In the genomic region with DNA sequence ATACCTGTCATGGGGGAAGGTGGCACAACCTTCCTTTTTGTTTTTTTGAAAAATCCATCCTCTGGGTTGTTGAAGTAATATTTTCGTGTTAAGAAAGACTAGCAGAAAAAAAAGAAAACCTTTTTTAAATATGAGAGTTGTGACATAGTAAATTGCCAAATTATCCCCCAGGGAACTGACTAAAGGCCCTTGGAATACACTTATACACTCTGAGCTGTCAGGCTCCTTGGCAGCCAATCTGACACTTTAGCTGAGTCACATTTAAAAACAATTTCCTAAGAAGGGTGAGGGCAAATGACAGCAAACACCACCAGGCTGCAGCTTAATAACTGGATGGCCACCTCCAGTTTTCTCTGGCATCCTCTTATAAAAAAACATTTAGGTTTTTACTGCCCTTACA, we compare ENCODE assay signal across 23 mouse cellular contexts. TPM values are rescaled to one million over a fixed set of nuclear protein-coding genes. Genes with fewer than 3 reads are reported as not detected.
DNase-seq lines count a peak whose midpoint lies in the region; ATAC-seq and TF ChIP-seq lines count a peak whose summit lies in the region.
"Had no signal": no experiment of that assay in that cellular context is flagged by ENCODE, and none has a peak within 500 bp of the region (broad histone marks: within the 10 kb centered on the region; RNA-seq: fewer than 3 reads in every experiment).

No protein-coding gene starts in this region.

- ATAC-seq in erythroblast, adult 5-6 weeks (replicated peaks; ENCODE audit: low FRiP score, poor library complexity, severe bottlenecking), result no peak
- no peak for ATAC-seq in forebrain, embryonic 16.5 days
- ATAC-seq: activated CD4-positive, CD25-positive, alpha-beta regulatory T cell, adult 4 months; forebrain, embryonic 13.5 days; intestine, postnatal 0 days; Patski had no signal

- peaks cover 13% of the 10 kb centered on the region for H3K79me3 ChIP-seq in C2C12 (ENCODE audit: low read depth)

- no peaks in the 10 kb centered on the region for H3K9me3 ChIP-seq in forebrain, embryonic 16.5 days (ENCODE audit: control insufficient read depth, low read length)
- H3K9me3 ChIP-seq: embryonic facial prominence, embryonic 13.5 days; forebrain, embryonic 13.5 days; heart, embryonic 13.5 days; hindbrain, embryonic 15.5 days had no signal

- no peak for DNase-seq in gastrocnemius, adult 2 months
- DNase-seq in gastrocnemius, postnatal 36 days, result no peak
- DNase-seq in fat pad, adult 2 months (ENCODE audit: extremely low read depth, low read depth, low spot score), result peak; percentile 96
- no peak for DNase-seq in right cerebral cortex, adult 2 months (ENCODE audit: low spot score in 2 of 2)
- DNase-seq: adrenal gland, adult 8-10 months; B cell, adult 2 months; cerebellum, adult 11-12 months; cerebellum, adult 9-11 months; cerebellum, postnatal 36 days; gastrocnemius, postnatal 14 days; heart, adult 11 months; heart, postnatal 36 days; kidney, adult 9 months had no signal

- H3K9ac ChIP-seq in forebrain, embryonic 16.5 days (replicated peaks; ENCODE audit: low read depth, low read length), result no peak overlapping the region
- H3K9ac ChIP-seq: embryonic facial prominence, embryonic 13.5 days; forebrain, embryonic 13.5 days; heart, embryonic 13.5 days; hindbrain, embryonic 15.5 days had no signal

- intact Hi-C loops in gastrocnemius, adult 2 months (cut with DNase I), result loop anchor here (5.0 kb wide), 1 partner anchor 40 kb away; a partner anchor contains a TSS
- intact Hi-C loops in gastrocnemius, postnatal 36 days (cut with DNase I), result no loop called here

- no peak overlapping the region for H3K4me3 ChIP-seq in gastrocnemius, adult 2 months
- no peak overlapping the region for H3K4me3 ChIP-seq in C2C12 (ENCODE audit: insufficient read depth, poor library complexity, severe bottlenecking)
- H3K4me3 ChIP-seq in forebrain, embryonic 16.5 days (replicated peaks; ENCODE audit: low read length), result no peak overlapping the region
- H3K4me3 ChIP-seq: embryonic facial prominence, embryonic 13.5 days; forebrain, embryonic 13.5 days; heart, embryonic 13.5 days; hindbrain, embryonic 15.5 days had no signal

- H3K4me2 ChIP-seq in forebrain, embryonic 16.5 days (ENCODE audit: low read length), result no peak overlapping the region
- H3K4me2 ChIP-seq: embryonic facial prominence, embryonic 13.5 days; forebrain, embryonic 13.5 days; heart, embryonic 13.5 days; hindbrain, embryonic 15.5 days had no signal

- peaks cover 47% of the 10 kb centered on the region for H3K36me3 ChIP-seq in C2C12 (ENCODE audit: control insufficient read depth, insufficient read depth)
- H3K36me3 ChIP-seq in forebrain, embryonic 16.5 days (ENCODE audit: control insufficient read depth, insufficient read depth), result peaks cover 29% of the 10 kb centered on the region

- peaks cover 46% of the 10 kb centered on the region for H3K79me2 ChIP-seq in C2C12 (ENCODE audit: control insufficient read depth, insufficient read depth)

- WGBS in forebrain, embryonic 16.5 days, result 97% methylated on average over 1 of the region's 1 CpGs

- no peak for TF ChIP-seq CTCF in gastrocnemius, adult 2 months (IDR thresholded peaks at IDR 0.05)
- TF ChIP-seq CTCF in C2C12 (IDR thresholded peaks at IDR 0.05; ENCODE audit: control insufficient read depth, insufficient read depth, insufficient read length), result no peak

- no peaks in the 10 kb centered on the region for H3K4me1 ChIP-seq in forebrain, embryonic 16.5 days (replicated peaks; ENCODE audit: control insufficient read depth, insufficient read depth, low read length)
- H3K4me1 ChIP-seq: embryonic facial prominence, embryonic 13.5 days; forebrain, embryonic 13.5 days; heart, embryonic 13.5 days; hindbrain, embryonic 15.5 days had no signal

- peak overlapping the region; percentile 80 for H3K27ac ChIP-seq in gastrocnemius, adult 2 months
- no peak overlapping the region for H3K27ac ChIP-seq in forebrain, embryonic 16.5 days (ENCODE audit: low read length)
- H3K27ac ChIP-seq: embryonic facial prominence, embryonic 13.5 days; forebrain, embryonic 13.5 days; heart, embryonic 13.5 days; hindbrain, embryonic 15.5 days had no signal

- H3ac ChIP-seq in C2C12 (ENCODE audit: control insufficient read depth, insufficient read length, low read depth), result no peak overlapping the region

- no peaks in the 10 kb centered on the region for H3K27me3 ChIP-seq in C2C12 (ENCODE audit: control insufficient read depth, insufficient read depth, insufficient read length)
- no peaks in the 10 kb centered on the region for H3K27me3 ChIP-seq in forebrain, embryonic 16.5 days (replicated peaks; ENCODE audit: control insufficient read depth, insufficient read depth, low read length)
- H3K27me3 ChIP-seq: embryonic facial prominence, embryonic 13.5 days; forebrain, embryonic 13.5 days; heart, embryonic 13.5 days; hindbrain, embryonic 15.5 days; Patski had no signal

TF ChIP-seq in C2C12, 6 proteins besides CTCF, POLR2A, EP300 and RAD21:
- TF ChIP-seq MAX (IDR thresholded peaks at IDR 0.05) (no peak), CEBPB (IDR thresholded peaks at IDR 0.05; ENCODE audit: low read depth) (peak; percentile 68)
TF ChIP-seq in C2C12: peak in this region for 1.

RNA-seq across cellular contexts. Expression of a gene that starts 9.1 kb away (rescaled TPM):
- total RNA-seq in gastrocnemius, adult 2 months (2021), result 10 to 100 TPM; 54.9 to 63.2 TPM
- total RNA-seq in gastrocnemius, postnatal 36 days (2021), result 10 to 100 TPM; 52.9 to 55.7 TPM
- polyA plus RNA-seq in C2C12 (2012; fragmentation: generic; extraction: Trizol), result 68.3 TPM
- total RNA-seq in erythroblast, adult 5-6 weeks (2015; ENCODE audit: low replicate concordance), result 21.5 and 28.8 TPM in 2 replicates
- 18.2 and 21.3 TPM in 2 replicates for total RNA-seq in erythroblast, adult 5-6 weeks (2017; ENCODE audit: low replicate concordance)
- polyA plus RNA-seq in forebrain, embryonic 16.5 days (2015; fragmentation: Nextera tagmentation; extraction: Ambion mirVana), result 106 and 108 TPM in 2 replicates

RNA-seq across cellular contexts. Expression of a gene that starts 9.2 kb away (rescaled TPM):
- under 1 TPM; 0.10 to 0.28 TPM for total RNA-seq in gastrocnemius, adult 2 months (2021)
- under 1 TPM; 0.20 to 0.30 TPM for total RNA-seq in gastrocnemius, postnatal 36 days (2021)
- 4.8 TPM for polyA plus RNA-seq in C2C12 (2012; fragmentation: generic; extraction: Trizol)
- total RNA-seq in erythroblast, adult 5-6 weeks (2015; ENCODE audit: low replicate concordance), result 27.8 and 40.3 TPM in 2 replicates
- total RNA-seq in erythroblast, adult 5-6 weeks (2017; ENCODE audit: low replicate concordance), result 32.1 and 36.5 TPM in 2 replicates
- 4.3 and 4.7 TPM in 2 replicates for polyA plus RNA-seq in forebrain, embryonic 16.5 days (2015; fragmentation: Nextera tagmentation; extraction: Ambion mirVana)

RNA-seq across cellular contexts. Expression of a gene that starts 20.6 kb away (rescaled TPM):
- total RNA-seq in gastrocnemius, adult 2 months (2021), result under 1 TPM; 0.08 to 0.11 TPM
- not detected for total RNA-seq in gastrocnemius, postnatal 36 days (2021)
- polyA plus RNA-seq in C2C12 (2012; fragmentation: generic; extraction: Trizol), result 0.04 TPM
- total RNA-seq in erythroblast, adult 5-6 weeks (2015; ENCODE audit: low replicate concordance), result not detected in 2 replicates
- total RNA-seq in erythroblast, adult 5-6 weeks (2017; ENCODE audit: low replicate concordance), result 0.34 TPM in 1 of 2 replicates, not detected in the other
- 5.2 and 8.5 TPM in 2 replicates for polyA plus RNA-seq in forebrain, embryonic 16.5 days (2015; fragmentation: Nextera tagmentation; extraction: Ambion mirVana)
- total RNA-seq: heart, postnatal 36 days had no signal

RNA-seq across cellular contexts. Expression of a gene that starts 39.2 kb away (rescaled TPM):
- 10 to 100 TPM; 47.5 to 54.4 TPM for total RNA-seq in gastrocnemius, adult 2 months (2021)
- total RNA-seq in gastrocnemius, postnatal 36 days (2021), result 10 to 100 TPM; 39.1 to 49.8 TPM
- 16.4 TPM for polyA plus RNA-seq in C2C12 (2012; fragmentation: generic; extraction: Trizol)
- not detected in 2 replicates for total RNA-seq in erythroblast, adult 5-6 weeks (2015; ENCODE audit: low replicate concordance)
- 2.7 TPM in 1 of 2 replicates, not detected in the other for total RNA-seq in erythroblast, adult 5-6 weeks (2017; ENCODE audit: low replicate concordance)
- polyA plus RNA-seq in forebrain, embryonic 16.5 days (2015; fragmentation: Nextera tagmentation; extraction: Ambion mirVana), result 62.6 and 73.9 TPM in 2 replicates

RNA-seq across cellular contexts. Expression of a gene that starts 51.1 kb away (rescaled TPM):
- total RNA-seq in gastrocnemius, adult 2 months (2021), result 1 to 10 TPM; 4.2 to 4.7 TPM
- 1 to 10 TPM; 3.8 to 5.1 TPM for total RNA-seq in gastrocnemius, postnatal 36 days (2021)
- polyA plus RNA-seq in C2C12 (2012; fragmentation: generic; extraction: Trizol), result 36.2 TPM
- total RNA-seq in erythroblast, adult 5-6 weeks (2015; ENCODE audit: low replicate concordance), result not detected in 2 replicates
- total RNA-seq in erythroblast, adult 5-6 weeks (2017; ENCODE audit: low replicate concordance), result not detected in 2 replicates
- 2.4 and 3.5 TPM in 2 replicates for polyA plus RNA-seq in forebrain, embryonic 16.5 days (2015; fragmentation: Nextera tagmentation; extraction: Ambion mirVana)
- polyA plus RNA-seq: activated CD4-positive, CD25-positive, alpha-beta regulatory T cell, adult 4 months had no signal

Comparison
In these comparisons a context has a peak if more than half of its experiments do, and no peak if none do; other contexts are left out.
1. RNA of a gene that starts 9.2 kb away (total RNA-seq): 27.8 to 40.3 TPM in erythroblast, adult 5-6 weeks; 0.20 to 0.30 TPM in gastrocnemius, postnatal 36 days and 0.10 to 0.28 TPM in gastrocnemius, adult 2 months; every median in the first group is over 10 times any median in the second.